Mouse (Mus musculus) heart, embryonic 13.5 days (tissue): ENCODE measurements around the gene Tceal9. TPM values are rescaled to one million over a fixed set of nuclear protein-coding genes. Genes with fewer than 3 reads are reported as not detected.
A peak's percentile ranks its signal among the peaks of the same experiment; 100 is the strongest.
"Not testable (repeated sequence)": the region's sequence is repeated elsewhere in the genome, so short reads cannot be mapped to it uniquely, and the experiment has no call there.

Experiments used
- ATAC-seq: fragments of 200-750 bp; cut with Nextera tagmentation; 2 replicates; pipeline ENCODE4 v1.8.0; 2017; ENCODE audit warnings: moderate TSS enrichment; ENCODE audit not compliant: insufficient number of reproducible peaks, low FRiP score, low TSS enrichment; ENCODE audit errors: extremely low read depth
- H3K27ac ChIP-seq: fragments of 300-500 bp; sonication (generic); replicated peaks from 2 replicates; pipeline ENCODE4 v1.5.1; 2015; ENCODE audit warnings: moderate library complexity, mild to moderate bottlenecking, inconsistent platforms
- H3K27me3 ChIP-seq: fragments of 300-500 bp; sonication (generic); replicated peaks from 2 replicates; pipeline ENCODE4 v1.6.1; 2015; ENCODE audit warnings: mild to moderate bottlenecking, inconsistent platforms
- H3K36me3 ChIP-seq: fragments of 300-500 bp; sonication (generic); 2 replicates; pipeline ENCODE4 v1.6.1; 2015; ENCODE audit warnings: mild to moderate bottlenecking, inconsistent platforms
- H3K4me1 ChIP-seq: fragments of 300-500 bp; sonication (generic); 2 replicates; pipeline ENCODE4 v1.6.1; 2015; ENCODE audit warnings: inconsistent platforms
- H3K4me2 ChIP-seq: fragments of 300-500 bp; sonication (generic); 2 replicates; pipeline ENCODE4 v1.6.1; 2015; ENCODE audit warnings: inconsistent platforms, mild to moderate bottlenecking, moderate library complexity
- H3K4me3 ChIP-seq: fragments of 300-500 bp; sonication (generic); 2 replicates; pipeline ENCODE4 v1.5.1; 2015; ENCODE audit warnings: moderate library complexity, mild to moderate bottlenecking, inconsistent platforms
- H3K9ac ChIP-seq: fragments of 300-500 bp; sonication (generic); 2 replicates; pipeline ENCODE4 v1.6.1; 2015; ENCODE audit warnings: inconsistent platforms, mild to moderate bottlenecking, moderate library complexity
- H3K9me3 ChIP-seq: fragments of 300-500 bp; sonication (generic); 2 replicates; pipeline ENCODE4 v1.6.1; 2016; ENCODE audit warnings: inconsistent platforms
- WGBS: fragments of 180-500 bp; shearing (Covaris S2); methylation state at CpG from one replicate; pipeline ENCODE4 v1.1.7; 2015; ENCODE audit warnings: mixed read lengths; 5-methylcytosine and 5-hydroxymethylcytosine counted together
- polyA plus RNA-seq: library from polyadenylated mRNA; unstranded; fragments of >200 nt; fragmentation: Nextera tagmentation; extraction: Ambion mirVana; gene quantifications from 2 replicates; pipeline ENCODE4 v1.2.1, GENCODE M21; 2015

Gene Tceal9
- polyA plus RNA-seq = 448 and 526 TPM in 2 replicates

- peaks cover 20% of the 10 kb centered on the region for H3K4me1 ChIP-seq
- H3K9ac ChIP-seq = peak within 1 kb of the TSS; percentile 88
- H3K9me3 ChIP-seq = no peaks in the 10 kb centered on the region
- WGBS = 15% methylated on average over 20 of the region's 20 CpGs
- no peaks in the 10 kb centered on the region for H3K27me3 ChIP-seq
- ATAC-seq = peak; percentile 83
- peak within 1 kb of the TSS; percentile 70 for H3K4me3 ChIP-seq
- H3K27ac ChIP-seq = peak within 1 kb of the TSS; percentile 89
- peak within 1 kb of the TSS; percentile 66 for H3K4me2 ChIP-seq
- H3K36me3 ChIP-seq = peaks cover 14% of the 10 kb centered on the region
Observed at GRCm38 (mm10) chrX:136244574-136245229, at the start of gene Tceal9. Gene Tceal9, plus strand, starts transcription at chrX:136245079.

DNA sequence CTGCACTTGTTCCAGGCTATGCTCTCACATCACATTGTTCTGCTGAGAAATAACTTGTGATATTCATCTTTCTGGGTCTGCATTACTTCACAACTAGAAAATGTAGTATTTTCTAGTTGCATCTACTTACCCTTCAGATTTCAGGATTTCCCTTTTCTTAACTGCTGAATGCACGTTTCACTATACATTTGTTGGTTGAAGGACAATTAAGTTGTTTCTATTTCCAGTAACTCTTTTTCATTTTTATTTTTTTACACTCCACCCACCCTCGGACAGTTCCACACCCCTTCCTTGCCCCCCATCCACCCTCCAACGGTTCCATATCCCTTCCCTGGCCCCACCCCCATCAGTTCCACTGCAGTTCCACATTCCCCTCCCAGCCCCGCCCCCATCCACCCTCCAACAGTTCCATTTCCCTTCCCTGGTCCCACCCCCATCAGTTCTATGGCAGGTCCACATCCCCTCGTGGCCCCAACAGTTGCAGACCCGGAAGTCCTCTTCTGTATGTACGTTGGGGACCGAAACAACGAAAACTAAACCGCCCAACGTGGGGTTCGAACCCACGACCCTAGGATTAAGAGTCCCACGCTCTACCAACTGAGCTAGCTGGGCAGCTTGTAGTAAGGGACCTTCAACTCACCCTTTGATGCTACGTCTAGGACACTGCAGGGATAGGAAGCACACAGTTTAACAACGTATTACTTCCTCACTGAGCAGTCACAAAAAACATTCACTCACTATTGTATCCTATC is 49.5 kb upstream of the Tceal9 start:
- Histone ChIP-seq H3K27me3 (no peaks in the 10 kb centered on the region), H3K36me3 (no peaks in the 10 kb centered on the region), H3K9ac (no peak overlapping the region), H3K4me1 (no peaks in the 10 kb centered on the region), H3K9me3 (no peaks in the 10 kb centered on the region), H3K27ac (no peak overlapping the region), H3K4me3 (no peak overlapping the region), H3K4me2 (no peak overlapping the region)
- ATAC-seq = no peak
- 76% methylated on average over 16 of the region's 16 CpGs for WGBS

GRCm38 (mm10) chrX:136196873-136197272 is 48.0 kb upstream of the Tceal9 start:
- ATAC-seq = no peak
- no peaks in the 10 kb centered on the region for H3K36me3 ChIP-seq
- 40% methylated on average over 1 of the region's 1 CpGs for WGBS

GRCm38 (mm10) chrX:136203257-136203656 is 41.6 kb upstream of the Tceal9 start:
- Histone ChIP-seq H3K4me2 (peak overlapping the region; percentile 68), H3K27me3 (no peaks in the 10 kb centered on the region), H3K9ac (peak overlapping the region; percentile 73), H3K4me1 (0 out of 2 replicates have a peak, but pooled peaks cover 5% of the 10 kb centered on the region), H3K36me3 (no peaks in the 10 kb centered on the region), H3K27ac (peak overlapping the region; percentile 59), H3K4me3 (peak overlapping the region; percentile 55), H3K9me3 (no peaks in the 10 kb centered on the region)
- ATAC-seq = no peak
- WGBS = 16% methylated on average over 7 of the region's 7 CpGs

More at GRCm38 (mm10) chrX:136196873-136197272, 48.0 kb upstream of the Tceal9 start:
- no peaks in the 10 kb centered on the region for H3K9me3 ChIP-seq
- no peak overlapping the region for H3K4me2 ChIP-seq
- no peaks in the 10 kb centered on the region for H3K4me1 ChIP-seq
- no peak overlapping the region for H3K9ac ChIP-seq
- no peak overlapping the region for H3K27ac ChIP-seq
- no peak overlapping the region for H3K4me3 ChIP-seq
- no peaks in the 10 kb centered on the region for H3K27me3 ChIP-seq

- H3K4me1 ChIP-seq = 0 out of 2 replicates have a peak, but pooled peaks cover 5% of the 10 kb centered on the region
- H3K4me3 ChIP-seq = peak within 1 kb of the TSS; percentile 55
- peak within 1 kb of the TSS; percentile 59 for H3K27ac ChIP-seq
- ATAC-seq = peak; percentile 58; the same call in 1 of the 2 replicates
- peak within 1 kb of the TSS; percentile 68 for H3K4me2 ChIP-seq
- no peaks in the 10 kb centered on the region for H3K9me3 ChIP-seq
- H3K36me3 ChIP-seq = no peaks in the 10 kb centered on the region
- peak within 1 kb of the TSS; percentile 73 for H3K9ac ChIP-seq
- 12% methylated on average over 9 of the region's 9 CpGs for WGBS
- H3K27me3 ChIP-seq = no peaks in the 10 kb centered on the region
Observed at GRCm38 (mm10) chrX:136203664-136204066, 41.2 kb upstream of the Tceal9 start, which contains the start of gene Tceal5. Gene Tceal5, minus strand, starts transcription at chrX:136203876.

DNA sequence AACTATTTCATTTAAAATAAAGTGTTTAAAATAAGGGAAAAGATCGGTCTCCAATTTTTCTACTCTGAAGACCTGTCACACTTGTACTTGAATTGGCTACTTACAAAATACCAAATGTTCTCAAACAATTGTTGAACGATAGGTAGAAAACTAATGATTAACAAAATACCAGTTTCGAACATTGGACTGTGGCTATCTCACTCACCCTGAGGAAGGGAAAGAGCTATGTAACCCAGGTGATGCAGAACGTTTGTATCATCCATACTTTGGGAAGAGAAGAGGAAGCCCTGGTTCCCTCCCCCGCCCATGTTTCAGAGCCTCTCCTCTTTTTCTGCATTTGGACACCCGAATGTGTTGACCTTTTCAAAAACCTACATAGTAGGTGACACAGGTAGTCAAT is 40.5 kb upstream of the Tceal9 start:
- Histone ChIP-seq H3K4me2 (no peak overlapping the region), H3K27me3 (no peaks in the 10 kb centered on the region), H3K4me1 (0 out of 2 replicates have a peak, but pooled peaks cover 5% of the 10 kb centered on the region), H3K27ac (no peak overlapping the region), H3K9me3 (no peaks in the 10 kb centered on the region), H3K4me3 (no peak overlapping the region), H3K9ac (no peak overlapping the region), H3K36me3 (no peaks in the 10 kb centered on the region)
- 71% methylated on average over 6 of the region's 6 CpGs for WGBS
- no peak for ATAC-seq

GRCm38 (mm10) chrX:136213396-136213795 is 31.5 kb upstream of the Tceal9 start:
- Histone ChIP-seq H3K4me2 (no peak overlapping the region), H3K4me3 (no peak overlapping the region), H3K36me3 (no peaks in the 10 kb centered on the region), H3K27me3 (no peaks in the 10 kb centered on the region), H3K27ac (no peak overlapping the region), H3K9me3 (no peaks in the 10 kb centered on the region), H3K4me1 (no peaks in the 10 kb centered on the region), H3K9ac (no peak overlapping the region)
- WGBS = 42% methylated on average over 2 of the region's 2 CpGs
- ATAC-seq = no peak

GRCm38 (mm10) chrX:136214729-136215677 is 29.9 kb upstream of the Tceal9 start, which contains the start of the genes Tceal7 and Bex1:
Gene Tceal7, plus strand, starts transcription at chrX:136214779.
Gene Bex1, minus strand, starts transcription at chrX:136215513.
- WGBS = 14% methylated on average over 24 of the region's 67 CpGs
- H3K27me3 ChIP-seq, H3K4me1 ChIP-seq, H3K9me3 ChIP-seq, H3K36me3 ChIP-seq: not testable (repeated sequence)
- peak; percentile 83 for ATAC-seq
- Histone ChIP-seq H3K4me3 (peak within 1 kb of the TSS; percentile 53), H3K9ac (peak within 1 kb of the TSS; percentile 76), H3K4me2 (peak within 1 kb of the TSS; percentile 61), H3K27ac (peak within 1 kb of the TSS; percentile 73)

- Histone ChIP-seq H3K4me2 (no peak overlapping the region), H3K4me1 (no peaks in the 10 kb centered on the region), H3K36me3 (no peaks in the 10 kb centered on the region), H3K9ac (no peak overlapping the region), H3K4me3 (no peak overlapping the region), H3K9me3 (no peaks in the 10 kb centered on the region), H3K27me3 (no peaks in the 10 kb centered on the region), H3K27ac (peak overlapping the region; percentile 73)
- WGBS = 32% methylated on average over 1 of the region's 1 CpGs
- ATAC-seq = no peak
Observed at GRCm38 (mm10) chrX:136216303-136216702, 28.6 kb upstream of the Tceal9 start.

DNA sequence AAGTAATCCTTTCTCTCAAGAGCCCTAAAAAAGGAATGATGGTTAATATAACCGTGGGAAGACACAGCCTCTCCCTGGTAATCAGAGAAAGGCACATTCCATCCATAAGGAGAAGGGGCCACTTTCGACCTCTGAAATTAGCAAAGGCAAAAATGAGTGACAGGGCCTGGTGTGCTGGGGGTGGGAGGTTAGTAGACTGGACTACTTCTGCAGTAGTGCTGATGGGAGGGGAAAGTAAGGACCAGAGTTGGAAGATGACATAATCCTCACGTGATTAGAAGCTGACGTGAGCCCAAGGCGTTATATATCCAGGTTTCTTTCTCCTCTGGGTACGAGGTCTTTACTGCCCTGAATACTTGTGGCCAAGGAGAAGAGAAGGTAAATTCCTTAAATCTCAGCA is 21.2 kb upstream of the Tceal9 start:
- Histone ChIP-seq H3K36me3 (no peaks in the 10 kb centered on the region), H3K9me3 (no peaks in the 10 kb centered on the region), H3K4me3 (no peak overlapping the region), H3K9ac (no peak overlapping the region), H3K4me2 (no peak overlapping the region), H3K27ac (peak overlapping the region; percentile 39; the same call in 1 of the 2 replicates), H3K4me1 (peaks cover 8% of the 10 kb centered on the region; the same call in 1 of the 2 replicates), H3K27me3 (no peaks in the 10 kb centered on the region)
- 25% methylated on average over 6 of the region's 6 CpGs for WGBS
- no peak for ATAC-seq
